Mouse (Mus musculus) bone marrow, adult 2 months (tissue): ENCODE measurements around the gene Smim22.

Experiments used
- CTCF ChIP-seq: fragments of 200-500 bp; IDR thresholded peaks from 2 replicates; pipeline ENCODE4 v1.5.1; 2011; ENCODE audit warnings: low read length, control low read depth; ENCODE audit not compliant: control insufficient read depth, insufficient read depth
- POLR2A ChIP-seq: fragments of 200-500 bp; IDR thresholded peaks from 2 replicates; pipeline ENCODE4 v1.6.1; 2011; ENCODE audit warnings: low read depth, mild to moderate bottlenecking, control low read depth, low read length, borderline replicate concordance; ENCODE audit not compliant: control insufficient read depth

DNA sequence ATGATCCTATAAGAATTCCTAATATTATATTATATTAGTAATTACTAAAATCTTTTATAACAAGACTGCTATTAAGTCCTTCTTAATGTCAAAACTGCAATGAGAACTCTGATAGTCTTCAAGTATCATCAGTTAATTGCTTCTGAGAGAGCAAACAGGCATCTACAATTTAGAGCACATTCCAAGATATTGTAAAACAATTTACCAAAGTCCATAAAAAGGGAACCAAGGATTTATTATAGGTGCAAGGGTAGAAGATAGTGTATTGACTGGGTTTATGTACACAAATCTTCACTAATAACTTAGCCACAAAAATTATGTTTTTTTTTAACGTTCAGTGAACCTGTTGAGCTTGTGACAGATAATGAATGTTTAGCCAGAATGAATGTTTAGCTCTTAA, 8.1 kb upstream of the Smim22 start:
- no peak for TF ChIP-seq POLR2A
- no peak for TF ChIP-seq CTCF
